Mouse (Mus musculus) small intestine, adult 2 months (tissue): ENCODE measurements at regions not wholly inside any gene's neighbourhood (a gene's known extent, or its start where the extent isn't known, plus 50 kb on each side); places are given as distances from the start of the nearest gene placed in this dataset.

Experiments used
- CTCF ChIP-seq: fragments of 200-500 bp; IDR thresholded peaks from 2 replicates; pipeline ENCODE4 v1.5.1; 2012; ENCODE audit warnings: low read depth, mild to moderate bottlenecking, control low read depth, inconsistent platforms, low read length, moderate library complexity, mixed read lengths; ENCODE audit not compliant: insufficient replicate concordance, insufficient read length; ENCODE audit errors: extremely low read depth
- POLR2A ChIP-seq: fragments of 200-500 bp; IDR thresholded peaks from 2 replicates; pipeline ENCODE4 v1.6.1; 2012; ENCODE audit warnings: low read depth, mild to moderate bottlenecking, control low read depth, inconsistent platforms, low read length, moderate library complexity

- no peak for TF ChIP-seq CTCF
- TF ChIP-seq POLR2A: no peak
These were observed 171.9 kb upstream of the Tenm3 start for GRCm38 (mm10) chr8:49015701-49016100.
